Mouse (Mus musculus): ENCODE data around the gene Ddx39b.
"Not testable (repeated sequence)": the region's sequence is repeated elsewhere in the genome, so short reads cannot be mapped to it uniquely, and the experiment has no call there.

The Ddx39b gene

GRCm38 (mm10) chr17:35219601-35220041 lies 21.9 kb upstream of the Ddx39b start:
- DNase-seq (ENCODE audit: low spot score in 2 of 2) = no peak

GRCm38 (mm10) chr17:35220156-35220952 lies 21.2 kb upstream of the Ddx39b start, which contains the start of gene Gm16181:
TSS of gene Gm16181 (plus strand) at chr17:35220834.
- no peak for DNase-seq (ENCODE audit: low spot score in 2 of 2)

DNA sequence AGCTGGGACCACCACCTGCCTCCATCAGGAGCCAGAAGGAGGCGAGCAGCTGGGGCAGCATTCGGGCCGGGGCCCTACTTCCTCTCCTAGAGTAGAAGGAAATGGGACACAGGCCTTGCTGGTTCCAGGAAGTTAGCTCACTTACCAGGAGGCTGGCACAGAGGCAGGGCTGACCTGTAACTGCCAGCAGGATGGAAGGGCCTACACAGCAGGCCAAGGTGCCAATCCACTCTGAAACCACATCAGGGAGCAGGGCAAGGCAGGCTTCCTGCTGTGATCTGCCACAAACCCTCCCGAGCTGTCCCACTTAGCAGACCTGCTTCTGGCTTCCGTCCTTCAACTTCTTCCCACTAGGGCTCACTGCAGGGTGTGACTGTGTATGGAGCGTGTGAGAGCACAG lies 19.2 kb upstream of the Ddx39b start:
- no peak for DNase-seq (ENCODE audit: low spot score in 2 of 2)

- no peak for DNase-seq (ENCODE audit: low spot score in 2 of 2)
These were observed 16.9 kb upstream of the Ddx39b start for GRCm38 (mm10) chr17:35224641-35225040.

DNA sequence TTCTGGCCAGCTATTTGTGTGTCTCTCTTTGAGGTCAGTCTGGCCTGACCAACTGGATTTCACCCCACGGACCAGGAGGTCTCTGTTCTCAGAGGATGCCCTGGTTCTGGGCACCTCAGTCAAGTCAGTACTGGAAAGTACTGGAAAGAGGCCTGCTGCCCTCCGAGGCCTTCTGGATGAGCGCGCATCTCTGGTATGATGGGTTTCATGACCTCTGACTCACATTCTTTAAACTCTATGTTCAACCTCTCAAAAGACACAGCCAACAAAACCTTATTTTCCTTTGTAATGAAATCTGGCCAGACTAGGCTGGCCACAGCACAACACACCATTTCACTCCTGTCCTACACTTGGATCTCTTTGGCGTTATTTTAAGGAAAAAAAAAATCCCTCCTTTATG lies 16.1 kb upstream of the Ddx39b start:
- no peak for DNase-seq (ENCODE audit: low spot score in 2 of 2)

- no peak for DNase-seq (ENCODE audit: low spot score in 2 of 2)
These were observed 14.9 kb upstream of the Ddx39b start for GRCm38 (mm10) chr17:35226561-35227046.

- DNase-seq (ENCODE audit: low spot score in 2 of 2) = no peak
These were observed 10.5 kb upstream of the Ddx39b start for GRCm38 (mm10) chr17:35231022-35231421.

GRCm38 (mm10) chr17:35232043-35232442 lies 9.5 kb upstream of the Ddx39b start:
- peak; percentile 75 to 83 for DNase-seq (ENCODE audit: low spot score in 2 of 2)

DNA sequence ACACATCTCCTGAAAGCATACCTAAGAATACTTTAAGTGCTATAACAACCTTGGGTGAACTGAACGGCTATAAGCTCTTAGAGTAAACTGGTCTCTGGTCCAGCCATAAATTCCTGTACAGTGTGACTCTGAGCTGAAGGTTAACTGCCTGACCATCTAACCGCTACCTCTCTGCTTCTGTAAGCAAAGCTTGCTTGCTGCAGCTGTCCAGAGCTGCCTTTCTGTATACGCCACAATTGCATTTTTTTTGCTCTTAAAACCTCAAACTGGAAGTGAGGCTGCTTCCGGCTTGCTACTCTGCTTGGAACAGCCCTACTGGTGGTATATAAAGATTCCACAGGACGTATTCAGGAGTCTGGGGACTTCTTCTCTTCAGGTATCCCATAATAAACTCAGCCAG lies 8.9 kb upstream of the Ddx39b start:
- DNase-seq (ENCODE audit: low spot score in 2 of 2) = no peak

DNA sequence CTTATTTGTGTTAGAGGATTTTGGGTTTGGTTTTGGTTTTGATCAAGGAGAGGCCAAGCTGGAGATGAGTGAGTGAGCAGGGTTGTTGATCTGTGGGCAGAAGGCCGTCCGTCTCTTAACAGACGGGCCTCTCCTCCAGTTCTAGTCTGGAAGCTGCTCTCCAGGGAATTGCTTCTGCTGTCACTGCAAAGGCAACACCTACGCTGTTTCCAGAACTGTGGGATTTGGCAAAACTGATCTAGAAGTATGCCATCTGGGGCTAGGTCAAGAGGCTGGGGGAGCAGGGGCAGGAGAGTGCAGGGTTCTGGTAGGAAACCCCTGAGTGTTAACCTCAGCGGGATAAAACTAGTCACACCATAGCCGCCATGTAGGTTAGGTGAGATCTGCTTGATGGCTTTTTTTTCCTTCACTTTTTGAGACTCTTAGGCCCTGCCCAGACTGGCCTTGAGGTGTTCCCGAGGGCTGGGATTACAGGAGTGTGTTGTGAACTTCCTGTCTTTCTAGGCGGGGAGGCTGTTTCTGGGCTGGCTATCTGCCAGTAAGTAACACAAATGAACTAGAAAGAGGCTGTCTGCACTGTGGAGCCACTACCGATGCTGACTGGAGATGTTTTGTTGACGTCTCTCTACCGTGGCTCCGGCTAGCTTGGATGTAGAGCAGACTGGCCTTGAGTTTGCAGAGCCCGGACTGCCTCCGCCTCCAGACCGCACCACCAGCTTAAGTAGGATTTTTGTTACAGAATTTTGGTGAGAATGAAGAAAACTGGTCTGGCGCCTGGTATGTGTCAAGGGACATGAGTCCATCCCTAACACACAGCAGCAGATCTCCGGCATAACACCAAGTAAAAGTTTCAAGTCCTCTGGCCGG lies 8.2 kb upstream of the Ddx39b start, which contains the start of gene Atp6v1g2:
Gene Atp6v1g2, plus strand, starts transcription at position 547 of the 867 bp plus-strand sequence.
- no peak for DNase-seq (ENCODE audit: low spot score in 2 of 2)

DNA sequence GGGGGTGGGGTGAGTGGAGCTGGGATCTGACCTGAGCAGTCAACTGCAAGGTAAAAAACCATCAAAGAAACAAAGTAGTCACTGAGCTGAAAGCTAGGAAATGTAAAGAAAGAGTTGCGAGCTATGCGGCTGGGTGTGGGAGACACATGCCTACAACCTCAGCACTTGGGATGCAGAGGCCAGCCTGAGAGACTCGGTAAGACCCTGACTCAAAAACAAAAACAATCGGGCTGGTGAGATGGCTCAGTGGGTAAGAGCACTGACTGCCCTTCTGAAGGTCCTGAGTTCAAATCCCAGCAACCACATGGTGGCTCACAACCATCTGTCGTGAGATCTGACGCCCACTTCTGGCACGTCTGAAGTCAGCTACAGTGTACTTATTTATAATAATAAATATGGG lies 7.5 kb upstream of the Ddx39b start:
- not testable (repeated sequence) for DNase-seq (ENCODE audit: low spot score in 2 of 2)

GRCm38 (mm10) chr17:35234903-35235302 lies 6.6 kb upstream of the Ddx39b start:
- peak; percentile 40 to 46 for DNase-seq (ENCODE audit: low spot score in 2 of 2)

DNA sequence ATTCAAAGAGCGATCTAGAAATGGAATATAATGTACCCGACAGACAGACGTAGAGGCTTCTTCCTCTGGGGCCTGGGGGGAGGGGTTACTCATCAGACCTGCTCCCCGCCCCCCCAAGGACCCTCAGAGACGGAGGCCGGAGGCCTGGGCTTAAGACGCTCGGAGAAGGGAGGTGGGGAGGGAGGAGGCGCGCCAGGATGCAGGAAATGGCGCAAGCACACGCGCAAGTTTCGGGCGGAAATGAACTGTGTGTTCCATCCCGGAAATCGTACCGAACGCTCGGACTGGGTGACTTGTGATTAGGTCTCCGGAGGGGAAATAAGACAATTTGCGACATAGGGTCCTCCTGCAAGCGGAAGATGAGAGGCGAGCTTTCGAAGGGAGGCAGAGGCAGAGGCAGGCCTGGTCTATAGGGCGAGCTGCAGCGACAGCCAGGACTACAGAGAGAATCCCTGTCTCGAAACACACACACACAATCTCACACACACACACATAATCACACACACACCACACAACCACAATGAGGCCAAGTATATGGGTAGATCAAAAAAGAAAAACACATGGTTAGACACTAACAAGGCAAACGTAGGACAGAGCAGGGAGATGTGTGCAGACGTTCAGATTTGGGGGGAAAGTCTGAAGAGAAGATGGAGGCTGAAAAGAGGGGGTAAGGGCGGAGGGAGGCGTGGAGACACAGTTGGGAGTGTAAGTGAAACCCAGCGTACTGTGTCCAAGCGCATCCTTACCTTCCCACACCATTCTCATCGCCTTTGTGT lies 5.7 kb upstream of the Ddx39b start, which contains the start of gene Nfkbil1:
Gene Nfkbil1, minus strand, starts transcription at position 179 of the 776 bp plus-strand sequence.
- DNase-seq (ENCODE audit: low spot score in 2 of 2) = peak; percentile 79 to 91

- peak; percentile 97 to 98 for DNase-seq (ENCODE audit: low spot score in 2 of 2)
These were observed 5.2 kb upstream of the Ddx39b start for GRCm38 (mm10) chr17:35236390-35236746.

GRCm38 (mm10) chr17:35236996-35237395 lies 4.5 kb upstream of the Ddx39b start:
- no peak for DNase-seq (ENCODE audit: low spot score in 2 of 2)

DNA sequence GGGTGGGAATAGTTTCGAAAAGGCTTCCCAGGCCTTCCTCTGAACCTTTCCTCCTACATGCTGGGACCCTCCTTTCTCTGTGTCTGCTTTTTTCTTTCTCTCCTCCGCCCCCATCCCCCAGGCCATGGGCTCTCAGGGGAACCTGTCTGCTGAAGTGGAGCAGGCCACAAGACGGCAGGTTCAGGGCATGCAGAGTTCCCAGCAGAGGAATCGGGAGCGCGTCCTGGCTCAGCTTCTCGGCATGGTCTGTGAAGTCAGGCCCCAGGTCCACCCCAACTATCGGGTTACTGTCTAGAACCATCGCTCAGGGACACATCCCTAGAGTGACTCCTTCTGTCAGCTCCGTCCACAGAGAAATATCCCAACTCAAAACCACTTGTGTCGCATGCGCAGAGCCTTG lies 4.0 kb upstream of the Ddx39b start:
- DNase-seq (ENCODE audit: low spot score in 2 of 2) = no peak

DNA sequence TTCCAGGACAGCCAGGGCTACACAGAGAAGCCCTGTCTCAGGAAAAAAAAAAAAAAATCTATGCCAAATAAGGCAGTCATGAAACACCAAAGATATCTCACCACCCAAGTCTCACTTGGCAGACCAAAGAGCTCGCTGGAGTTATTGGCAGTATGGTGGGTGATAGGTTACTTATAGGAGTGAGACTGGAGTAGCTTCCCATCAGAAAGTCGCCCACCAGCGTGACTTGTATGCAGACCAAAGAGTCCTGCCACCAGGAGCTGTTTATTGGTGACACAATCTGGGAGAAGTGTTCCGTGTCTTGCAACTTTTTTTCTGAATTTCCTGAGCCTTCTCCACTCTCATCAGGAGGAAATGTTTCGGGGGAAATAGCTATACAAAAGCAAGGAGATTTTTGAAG lies 1.8 kb upstream of the Ddx39b start:
- no peak for DNase-seq (ENCODE audit: low spot score in 2 of 2)

DNA sequence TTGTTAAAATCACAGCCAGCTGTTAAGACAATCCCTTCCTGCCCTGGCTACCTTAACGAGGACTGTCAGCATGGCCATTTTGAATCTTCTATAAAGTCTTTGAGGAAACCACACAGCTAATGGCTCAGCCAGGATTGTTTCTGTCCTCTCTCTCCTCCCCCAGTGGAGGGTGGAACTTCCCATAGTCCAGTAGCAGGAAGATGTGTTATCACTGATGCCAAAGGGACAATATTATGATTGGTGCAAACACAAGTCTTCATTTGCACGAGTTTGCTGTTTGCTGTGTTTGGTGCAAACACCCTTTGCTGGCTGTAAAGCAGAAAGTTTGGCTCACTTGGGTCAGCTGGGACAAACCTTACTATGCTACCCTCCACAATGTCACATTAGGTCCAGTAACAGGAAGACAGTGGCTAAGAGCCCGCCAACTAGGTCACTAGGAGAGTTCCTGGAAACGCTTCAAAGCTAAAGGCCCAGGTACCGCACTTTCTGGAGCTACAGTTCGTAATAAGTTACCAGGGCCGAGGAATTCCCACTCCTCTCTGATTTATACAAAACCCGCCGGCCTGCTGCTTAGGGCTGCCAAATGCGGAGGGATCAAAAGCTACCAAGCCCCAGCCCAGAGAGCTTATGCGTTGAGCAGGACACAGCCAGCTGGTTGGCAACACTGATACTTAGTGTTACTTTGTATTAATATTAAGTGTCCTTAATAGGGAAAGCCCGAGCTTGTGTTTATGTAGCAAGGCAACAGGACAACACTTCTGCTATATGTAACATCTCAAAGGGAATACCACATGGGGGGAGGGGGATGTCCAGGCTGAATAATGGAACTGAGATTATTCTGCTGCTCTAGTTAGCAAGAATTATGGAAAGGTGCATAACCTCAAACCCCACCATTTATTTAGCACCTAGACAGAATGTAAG lies 902 bp upstream of the Ddx39b start:
- DNase-seq (ENCODE audit: low spot score in 2 of 2) = no peak

DNA sequence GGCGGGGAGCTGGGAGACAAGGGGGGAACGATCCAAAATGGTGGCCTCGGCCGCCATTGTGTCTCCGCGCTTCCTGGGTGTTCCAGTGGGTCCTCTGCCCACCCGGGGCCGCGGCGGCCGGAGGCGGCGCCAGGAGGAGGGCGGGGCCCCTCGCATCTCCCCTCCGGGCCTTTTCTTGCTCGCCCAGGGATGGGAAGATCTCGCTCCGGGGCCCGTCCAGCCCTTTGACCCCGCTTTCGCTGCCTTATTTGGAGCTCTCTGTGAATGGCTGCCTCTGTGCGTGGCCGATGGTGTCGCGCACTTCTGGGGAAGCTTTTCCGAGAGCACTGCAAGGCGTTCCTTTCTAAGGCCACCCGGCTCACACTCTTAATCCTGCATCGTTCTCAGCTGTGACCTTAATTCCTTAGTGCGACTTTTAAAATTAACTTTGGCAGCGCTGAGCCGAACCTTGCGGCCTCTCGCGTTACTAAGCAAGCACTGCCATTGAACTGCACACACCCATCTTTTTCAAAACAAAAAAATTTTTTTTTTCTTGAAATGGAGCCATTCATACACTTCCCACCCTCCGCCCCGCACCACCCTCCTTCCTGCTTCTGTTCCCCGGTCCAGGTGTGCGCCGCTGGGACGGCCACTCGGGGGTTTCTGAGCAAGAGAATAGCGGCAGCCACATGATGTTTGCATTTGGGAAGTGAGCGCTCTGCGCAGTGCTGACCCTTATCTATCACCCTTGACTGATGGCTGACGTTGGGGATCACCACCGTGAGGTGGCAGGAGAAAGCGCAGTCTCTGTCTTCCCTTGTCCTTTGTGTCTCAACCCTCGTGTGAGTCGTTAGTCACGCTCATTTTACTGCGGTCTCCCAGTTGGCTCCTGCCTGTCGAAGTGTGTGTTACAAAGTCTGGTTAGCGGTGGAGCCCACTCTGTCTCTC lies 732 bp downstream of the Ddx39b start:
- DNase-seq (ENCODE audit: low spot score in 2 of 2) = peak in 1 of 2 experiments; percentile 74

Data from urinary bladder, postnatal 36 days (tissue).